Mouse (Mus musculus): ENCODE results near the gene Cnih1.

DNA sequence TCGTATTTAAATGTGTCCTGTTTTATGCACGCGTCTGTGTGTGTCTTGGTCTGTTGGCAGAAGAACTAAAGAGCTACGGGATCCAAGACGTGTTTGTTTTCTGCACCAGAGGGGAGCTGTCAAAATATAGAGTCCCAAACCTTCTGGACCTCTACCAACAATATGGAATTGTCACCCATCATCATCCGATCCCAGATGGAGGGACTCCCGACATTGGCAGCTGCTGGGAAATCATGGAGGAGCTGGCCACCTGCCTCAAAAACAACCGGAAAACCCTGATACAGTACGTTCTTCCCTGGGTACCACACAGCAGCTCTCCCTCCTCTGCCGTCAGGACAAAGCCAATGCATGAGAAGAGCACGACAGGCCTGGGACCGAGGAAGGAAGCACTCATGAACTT is 21.1 kb downstream of the Cnih1 start:
- no peak for TF ChIP-seq CTCF (IDR thresholded peaks at IDR 0.05; ENCODE audit: low read depth)
- no peak for TF ChIP-seq EP300 (IDR thresholded peaks at IDR 0.05; ENCODE audit: low read depth)

Measured in liver, postnatal 0 days (tissue).